Mouse (Mus musculus): ENCODE data around the gene Ssh2.

DNA sequence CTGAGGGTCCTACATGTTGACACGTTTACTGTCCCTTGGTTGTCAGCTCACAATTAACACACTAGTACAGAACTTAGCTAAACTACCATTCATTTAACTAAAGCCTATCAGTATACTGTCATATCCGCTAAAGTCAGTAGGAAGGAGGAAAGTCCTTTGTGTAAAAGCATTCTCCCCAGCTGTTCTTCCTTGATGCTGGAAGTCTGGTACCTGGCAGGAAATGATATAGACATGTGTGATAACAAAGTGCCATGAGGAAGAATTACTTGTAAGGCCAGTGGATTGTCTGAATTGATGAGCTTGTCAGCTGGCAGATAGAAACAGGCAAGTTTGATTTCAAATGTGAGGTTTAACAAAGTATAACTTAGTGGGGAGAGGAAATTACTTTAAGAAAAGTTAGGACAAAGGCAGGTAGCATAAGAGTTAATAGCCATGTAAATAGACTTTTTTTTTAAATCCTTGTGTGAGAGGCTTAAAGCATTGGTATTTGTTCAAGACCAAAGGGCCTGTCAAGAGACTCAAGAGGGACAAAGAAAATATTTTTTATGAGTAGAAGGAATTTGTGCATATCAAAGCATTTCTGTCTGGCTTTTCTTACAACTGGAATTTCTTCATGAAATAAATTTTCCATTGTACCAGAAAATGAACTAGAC is 153.2 kb downstream of the Ssh2 start:
- TF ChIP-seq CTCF (IDR thresholded peaks at IDR 0.05; ENCODE audit: extremely low read depth, insufficient read depth, low read length), result no peak
- no peak for TF ChIP-seq POLR2A (IDR thresholded peaks at IDR 0.05; ENCODE audit: extremely low read depth, insufficient read depth, low read length)
